Mouse (Mus musculus) CH12.LX (cell line): ENCODE data around the gene Slfn8. TPM values are rescaled to one million over a fixed set of nuclear protein-coding genes. Genes with fewer than 3 reads are reported as not detected.

ENCODE experiments used
- DNase-seq: peaks from one replicate; pipeline ENCODE4 v3.0.0-alpha.2; 2013; ENCODE audit errors: extremely low read depth
- H3K27ac ChIP-seq: 2 replicates; pipeline ENCODE4 v1.5.1; 2012; ENCODE audit warnings: low read depth, mild to moderate bottlenecking, control low read depth, moderate library complexity; ENCODE audit not compliant: insufficient read depth
- H3K27me3 ChIP-seq: replicated peaks from 2 replicates; pipeline ENCODE3; 2012; ENCODE audit warnings: inconsistent platforms
- H3K36me3 ChIP-seq, 2 experiments: replicated peaks in 1 of 2; 2 replicates each; pipeline versions ENCODE3 to v1.6.1; 2012; ENCODE audit warnings: inconsistent platforms in 1 of 2, low read length in 1 of 2, mild to moderate bottlenecking in 1 of 2, mixed read lengths in 1 of 2, moderate library complexity in 1 of 2; ENCODE audit not compliant: control insufficient read depth in 1 of 2, insufficient read depth in 1 of 2
- H3K4me1 ChIP-seq, 2 experiments: 2 replicates each; pipeline ENCODE4 v1.6.1; 2012; ENCODE audit warnings: inconsistent platforms in 1 of 2, moderate library complexity in 1 of 2; ENCODE audit not compliant: insufficient read depth in 2 of 2, control insufficient read depth in 1 of 2
- H3K4me2 ChIP-seq: 2 replicates; pipeline ENCODE4 v1.6.1; 2012; ENCODE audit warnings: low read depth, mild to moderate bottlenecking, control low read depth; ENCODE audit not compliant: poor library complexity, insufficient read depth, severe bottlenecking
- H3K4me3 ChIP-seq, 3 experiments: fragments of 150-350 bp in 1 of 3; sonication (generic) in 1 of 3; replicated peaks in 1 of 3; 2 replicates each; pipeline versions ENCODE3 to v1.5.1; 2011 to 2012; ENCODE audit warnings: low read depth in 2 of 3, low read length in 2 of 3, mild to moderate bottlenecking in 2 of 3, moderate library complexity in 2 of 3, control low read depth in 1 of 3, improper control_type of control experiment in 1 of 3, inconsistent platforms in 1 of 3, mixed read lengths in 1 of 3; ENCODE audit not compliant: poor library complexity in 1 of 3
- H3K79me2 ChIP-seq: replicated peaks from 2 replicates; pipeline ENCODE4 v1.6.1; 2012; ENCODE audit warnings: mild to moderate bottlenecking, moderate library complexity; ENCODE audit not compliant: control insufficient read depth, poor library complexity, insufficient read depth, severe bottlenecking; ENCODE audit errors: extremely low read depth
- H3K9ac ChIP-seq: 2 replicates; pipeline ENCODE4 v1.6.1; 2012; ENCODE audit warnings: low read depth, mild to moderate bottlenecking, control low read depth, moderate library complexity; ENCODE audit not compliant: insufficient read depth
- H3K9me3 ChIP-seq: replicated peaks from 2 replicates; pipeline ENCODE3; 2012; ENCODE audit warnings: low read length, inconsistent platforms, mixed read lengths
- BHLHE40 ChIP-seq: IDR thresholded peaks from 2 replicates; pipeline ENCODE4 v1.6.1; 2011; ENCODE audit warnings: mild to moderate bottlenecking, low read depth, low read length, improper control_type of control experiment
- CTCF ChIP-seq, 2 experiments: IDR thresholded peaks in 1 of 2; conservative IDR thresholded peaks in 1 of 2; 2 replicates each; pipeline ENCODE4 v1.5.1; 2011 to 2012; ENCODE audit warnings: low read depth in 2 of 2, low read length in 2 of 2, improper control_type of control experiment in 1 of 2, inconsistent platforms in 1 of 2, mild to moderate bottlenecking in 1 of 2, moderate library complexity in 1 of 2
- ELF1 ChIP-seq: IDR thresholded peaks from 2 replicates; pipeline ENCODE4 v1.6.1; 2014; ENCODE audit warnings: low read depth, mild to moderate bottlenecking, inconsistent platforms, low read length, improper control_type of control experiment
- EP300 ChIP-seq: IDR thresholded peaks from 2 replicates; pipeline ENCODE4 v1.6.1; 2011; ENCODE audit warnings: low read length, improper control_type of control experiment
- HCFC1 ChIP-seq: IDR thresholded peaks from 2 replicates; pipeline ENCODE4 v1.6.1; 2012; ENCODE audit warnings: low read depth, mild to moderate bottlenecking, inconsistent platforms, low read length, improper control_type of control experiment
- JUND ChIP-seq: conservative IDR thresholded peaks from 2 replicates; pipeline ENCODE4 v1.6.1; 2011; ENCODE audit warnings: low read depth, low read length, improper control_type of control experiment
- KAT2A ChIP-seq: IDR thresholded peaks from 2 replicates; pipeline ENCODE4 v1.6.1; 2012; ENCODE audit warnings: low read length, improper control_type of control experiment, inconsistent platforms; ENCODE audit not compliant: insufficient replicate concordance
- MAFK ChIP-seq: IDR thresholded peaks from 2 replicates; pipeline ENCODE4 v1.6.1; 2011; ENCODE audit warnings: low read length, improper control_type of control experiment; ENCODE audit not compliant: insufficient replicate concordance
- MAZ ChIP-seq: IDR thresholded peaks from 2 replicates; pipeline ENCODE4 v1.6.1; 2012; ENCODE audit warnings: low read depth, mild to moderate bottlenecking, inconsistent platforms, low read length, improper control_type of control experiment, moderate library complexity
- MEF2A ChIP-seq: IDR thresholded peaks from 2 replicates; pipeline ENCODE4 v1.6.1; 2014; ENCODE audit warnings: low read depth, mild to moderate bottlenecking, inconsistent platforms, low read length, improper control_type of control experiment, borderline replicate concordance
- MXI1 ChIP-seq: IDR thresholded peaks from 2 replicates; pipeline ENCODE4 v1.6.1; 2011; ENCODE audit warnings: mild to moderate bottlenecking, low read depth, low read length, improper control_type of control experiment
- MYC ChIP-seq: IDR thresholded peaks from 2 replicates; pipeline ENCODE4 v1.6.1; 2011; ENCODE audit warnings: low read depth, mild to moderate bottlenecking, improper control_type of control experiment, low read length
- PAX5 ChIP-seq: IDR thresholded peaks from 2 replicates; pipeline ENCODE4 v1.6.1; 2012; ENCODE audit warnings: low read length, inconsistent platforms, mixed read lengths
- POLR2A ChIP-seq: IDR thresholded peaks from 2 replicates; pipeline ENCODE4 v1.6.1; 2011; ENCODE audit warnings: low read depth, mild to moderate bottlenecking, improper control_type of control experiment, low read length
- RAD21 ChIP-seq: IDR thresholded peaks from 2 replicates; pipeline ENCODE4 v1.6.1; 2011; ENCODE audit warnings: low read depth, mild to moderate bottlenecking, low read length, improper control_type of control experiment, moderate library complexity
- RCOR1 ChIP-seq: conservative IDR thresholded peaks from 2 replicates; pipeline ENCODE4 v1.6.1; 2012; ENCODE audit warnings: low read depth, mild to moderate bottlenecking, inconsistent platforms, low read length, improper control_type of control experiment
- USF2 ChIP-seq: conservative IDR thresholded peaks from 2 replicates; pipeline ENCODE4 v1.6.1; 2011; ENCODE audit warnings: low read depth, low read length, improper control_type of control experiment
- ZC3H11A ChIP-seq: IDR thresholded peaks from 2 replicates; pipeline ENCODE4 v1.6.1; 2012; ENCODE audit warnings: low read depth, mild to moderate bottlenecking, inconsistent platforms, low read length, improper control_type of control experiment
- ZKSCAN1 ChIP-seq: IDR thresholded peaks from 2 replicates; pipeline ENCODE4 v1.6.1; 2012; ENCODE audit warnings: low read depth, inconsistent platforms, low read length, improper control_type of control experiment, borderline replicate concordance
- ZNF384 ChIP-seq: IDR thresholded peaks from 2 replicates; pipeline ENCODE4 v1.6.1; 2012; ENCODE audit warnings: low read depth, low read length, improper control_type of control experiment, inconsistent platforms
- dilution Hi-C: fragments of 300-500 bp; cut with MboI; formaldehyde crosslinking; loops from 2 replicates; pipeline ENCODE4 v1.14.3; 2020; ENCODE audit warnings: low sequenced_read_pairs; ENCODE audit not compliant: extremely low pct_unique_long_range_greater_than_20kb, extremely low pct_ligation_motif_present
- in situ Hi-C: fragments of 300-500 bp; cut with MboI; formaldehyde crosslinking; loops from 3 replicates; pipeline ENCODE4 v1.14.3; 2019; ENCODE audit warnings: low sequenced_read_pairs, low pct_ligation_motif_present, low pct_unique_long_range_greater_than_20kb, mixed read lengths
- polyA plus RNA-seq: library from polyadenylated mRNA; unstranded; fragments of >175 nt; gene quantifications from 2 replicates; pipeline ENCODE4 v1.2.1, GENCODE M21; 2012; ENCODE audit warnings: low read depth; ENCODE audit not compliant: insufficient read length
- total RNA-seq, 2 experiments: library from RNA; depleted of rRNA; stranded (reverse); fragments of 300-350 nt in 1 of 2; fragments of >200 nt in 1 of 2; gene quantifications; 2 replicates each; pipeline ENCODE4 v1.2.3; 2012 to 2014

Slfn8 gene
- total and polyA plus RNA-seq, 3 experiments, result 3.4 to 6.3 (median 4.1) TPM

DNA sequence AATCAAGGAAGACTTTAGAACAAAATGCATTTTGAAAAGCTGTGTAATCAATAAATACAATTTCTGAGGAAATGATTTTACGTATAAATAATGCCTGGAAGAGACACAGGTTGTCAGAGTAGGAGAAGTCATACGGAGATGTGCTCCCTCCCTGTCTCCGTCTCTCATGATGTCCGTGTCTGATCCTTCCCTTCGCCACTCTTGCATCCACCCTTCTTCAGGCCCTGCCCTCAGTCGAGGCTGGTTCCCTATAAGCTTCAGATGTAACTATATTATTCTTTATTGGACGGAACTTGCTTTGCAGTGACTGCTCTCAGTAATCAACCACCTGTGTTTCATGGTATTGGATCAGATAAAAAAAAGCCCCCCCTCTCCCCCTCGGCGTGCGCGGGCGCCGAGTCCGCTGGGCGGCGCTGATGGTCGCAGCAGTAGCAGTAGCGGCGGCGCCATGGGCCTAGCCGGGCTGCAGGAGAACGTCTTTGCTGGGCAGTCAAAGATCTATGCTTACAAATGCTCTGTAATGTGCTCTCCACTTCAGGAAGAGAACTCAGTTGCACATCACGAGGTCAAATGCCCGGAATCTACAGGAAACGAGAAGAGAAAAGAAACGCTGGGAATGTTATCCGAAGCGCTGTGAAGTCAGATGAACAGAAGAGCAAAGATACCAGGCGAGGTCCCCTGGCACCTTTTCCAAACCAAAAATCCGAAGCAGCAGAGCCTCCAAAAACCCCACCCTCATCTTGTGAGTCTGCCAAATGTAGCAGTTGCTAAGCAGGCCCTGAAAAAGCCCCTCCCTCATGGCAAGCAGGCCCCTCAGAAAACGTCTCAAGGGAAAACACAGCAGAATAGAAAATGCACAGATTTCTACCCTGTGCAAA lies 49.7 kb downstream of the Slfn8 start:
- Histone ChIP-seq H3K27ac (no peak overlapping the region), H3K4me3 (no peak overlapping the region), H3K79me2 (no peaks in the 10 kb centered on the region), H3K4me1 (peaks cover 3 to 28% of the 10 kb centered on the region in 2 experiments), H3K9ac (no peak overlapping the region), H3K36me3 (no peaks in the 10 kb centered on the region), H3K4me2 (no peak overlapping the region), H3K9me3 (no peaks in the 10 kb centered on the region), H3K27me3 (no peaks in the 10 kb centered on the region)
- DNase-seq, result no peak
- dilution Hi-C loops, result no loop called here
- in situ Hi-C loops, result no loop called here
- TF ChIP-seq JUND, result no peak
- no peak for TF ChIP-seq MAZ
- TF ChIP-seq POLR2A, result no peak
- no peak for TF ChIP-seq MYC
- no peak for TF ChIP-seq ZNF384
- TF ChIP-seq MAFK, result no peak
- TF ChIP-seq HCFC1, result no peak
- no peak for TF ChIP-seq MXI1
- TF ChIP-seq RAD21, result no peak
- TF ChIP-seq KAT2A, result no peak
- TF ChIP-seq ELF1, result no peak
- TF ChIP-seq RCOR1, result no peak
- no peak for TF ChIP-seq BHLHE40
- no peak for TF ChIP-seq CTCF (conservative IDR thresholded peaks at IDR 0.05 in 1 of 2, IDR thresholded peaks at IDR 0.05 in 1 of 2; ENCODE audit: low read depth in 2 of 2, low read length in 2 of 2)
- TF ChIP-seq ZC3H11A, result no peak
- TF ChIP-seq USF2, result no peak
- no peak for TF ChIP-seq MEF2A
- TF ChIP-seq PAX5, result no peak

DNA sequence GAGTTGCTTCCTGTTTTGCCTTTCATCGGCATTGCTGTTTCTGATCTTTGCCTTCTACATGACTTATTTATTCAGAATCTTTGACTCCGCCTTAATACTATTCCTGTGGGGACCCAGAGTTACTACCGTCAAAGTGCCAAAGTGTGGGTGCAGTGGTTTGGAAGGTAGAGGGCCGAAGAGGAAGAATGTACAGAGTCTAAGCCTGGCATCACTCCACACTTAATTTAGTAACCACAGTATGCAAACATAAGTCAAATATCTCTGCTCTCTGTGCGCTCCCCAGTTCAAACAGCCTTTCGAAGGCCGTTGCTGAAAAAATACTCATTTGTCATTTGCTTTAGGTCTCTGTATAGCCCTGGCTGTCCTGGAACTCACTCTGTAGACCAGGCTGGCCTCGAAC lies 58.4 kb downstream of the Slfn8 start:
- no peak overlapping the region for H3K4me3 ChIP-seq
- dilution Hi-C loops, result no loop called here
- H3K27me3 ChIP-seq, result peaks cover 12% of the 10 kb centered on the region
- H3K36me3 ChIP-seq, result no peaks in the 10 kb centered on the region
- H3K27ac ChIP-seq, result no peak overlapping the region
- H3K4me2 ChIP-seq, result peak overlapping the region; percentile 75
- peak; percentile 64 for DNase-seq
- in situ Hi-C loops, result no loop called here
- peaks cover 9 to 25% of the 10 kb centered on the region in 2 experiments for H3K4me1 ChIP-seq
- no peaks in the 10 kb centered on the region for H3K9me3 ChIP-seq
- H3K9ac ChIP-seq, result peak overlapping the region; percentile 5; the same call in 1 of the 2 replicates
- TF ChIP-seq ZKSCAN1 (no peak), BHLHE40 (peak; percentile 20; the same call in 1 of the 2 replicates), EP300 (peak; percentile 50), MEF2A (peak; percentile 53; the same call in 1 of the 2 replicates)
- no peaks in the 10 kb centered on the region for H3K79me2 ChIP-seq
